Mouse (Mus musculus): ENCODE data around the gene Psmd6. TPM values are rescaled to one million over a fixed set of nuclear protein-coding genes. Genes with fewer than 3 reads are reported as not detected.

Gene Psmd6
- 76.9 TPM for polyA plus RNA-seq (2014; fragmentation: Illumina TruSeq; extraction: RNeasy Lipid Tissue Mini Kit (QIAGEN cat#74804); ENCODE audit: low read depth, low replicate concordance)

DNA sequence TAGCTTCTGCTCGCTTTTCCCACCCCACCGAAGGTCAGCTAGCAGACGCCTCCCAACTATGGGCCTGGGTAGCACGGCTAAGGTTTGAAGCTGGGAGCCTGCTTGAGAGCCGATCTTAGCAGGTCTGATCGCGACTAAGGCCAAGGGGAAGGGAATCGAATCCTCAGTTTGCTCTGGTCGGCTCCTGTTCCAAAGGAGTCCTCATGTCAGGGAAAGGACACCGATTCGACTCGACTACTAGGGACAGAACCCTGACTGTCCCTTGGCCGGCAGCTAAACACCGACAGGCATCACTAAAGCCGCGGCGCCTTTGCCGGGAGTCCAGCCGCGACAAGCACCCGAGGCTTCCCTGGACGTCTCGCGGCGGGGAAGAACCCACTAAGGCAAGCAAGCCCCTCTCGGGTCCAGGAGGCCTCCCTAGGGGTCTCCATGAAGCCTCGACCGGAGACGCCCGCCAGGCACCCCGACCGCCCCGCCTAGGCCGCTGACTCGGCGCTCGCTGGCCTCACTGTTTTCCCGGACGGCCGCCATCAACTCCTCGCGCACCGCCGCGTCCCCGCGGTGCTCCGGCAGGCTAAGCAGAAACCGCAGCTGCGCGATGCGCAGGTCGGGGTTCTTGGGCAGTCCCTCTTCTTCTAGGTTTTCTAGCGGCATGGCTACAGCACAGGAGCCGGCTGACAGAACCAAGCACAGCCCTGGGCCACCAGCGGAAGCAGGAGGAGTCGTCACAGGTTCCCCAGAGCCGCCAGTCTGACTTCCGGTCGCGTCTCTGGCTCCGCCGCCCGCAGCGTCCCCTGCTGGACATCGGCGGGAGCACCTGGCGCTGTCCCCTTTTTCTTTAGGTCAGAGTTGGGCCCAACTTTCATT lies at the start of gene Psmd6:
TSS of gene Psmd6 (minus strand) at position 755 of the 867 bp plus-strand sequence.

Other genes starting within 250 kb of the Psmd6 start
- not detected for gene Gm281, start 206.5 kb downstream of the Psmd6 start, polyA plus RNA-seq (2014; fragmentation: Illumina TruSeq; extraction: RNeasy Lipid Tissue Mini Kit (QIAGEN cat#74804); ENCODE audit: low read depth, low replicate concordance)
- 12.1 TPM for gene Atxn7, start 159.5 kb downstream of the Psmd6 start, polyA plus RNA-seq (2014; fragmentation: Illumina TruSeq; extraction: RNeasy Lipid Tissue Mini Kit (QIAGEN cat#74804); ENCODE audit: low read depth, low replicate concordance)
- 69.0 TPM for gene Thoc7, start 159.1 kb downstream of the Psmd6 start, polyA plus RNA-seq (2014; fragmentation: Illumina TruSeq; extraction: RNeasy Lipid Tissue Mini Kit (QIAGEN cat#74804); ENCODE audit: low read depth, low replicate concordance)
- not detected for gene Olfr720, start 65.9 kb upstream of the Psmd6 start, polyA plus RNA-seq (2014; fragmentation: Illumina TruSeq; extraction: RNeasy Lipid Tissue Mini Kit (QIAGEN cat#74804); ENCODE audit: low read depth, low replicate concordance)
- gene Olfr31, start 201.8 kb upstream of the Psmd6 start, polyA plus RNA-seq (2014; fragmentation: Illumina TruSeq; extraction: RNeasy Lipid Tissue Mini Kit (QIAGEN cat#74804); ENCODE audit: low read depth, low replicate concordance) = not detected
- 10.2 TPM for gene Il3ra, start 225.3 kb upstream of the Psmd6 start, polyA plus RNA-seq (2014; fragmentation: Illumina TruSeq; extraction: RNeasy Lipid Tissue Mini Kit (QIAGEN cat#74804); ENCODE audit: low read depth, low replicate concordance)

All from adipose tissue, adult 10 weeks (tissue).